Mouse (Mus musculus) CD4-positive, CD25-positive, alpha-beta regulatory T cell (primary cell): ENCODE results near the gene Olfr961. TPM values are rescaled to one million over a fixed set of nuclear protein-coding genes. Genes with fewer than 3 reads are reported as not detected.

Experiments
- polyA plus RNA-seq: library from polyadenylated mRNA; unstranded; fragments of 100-300 nt; shearing (Covaris generic); gene quantifications from one replicate; pipeline ENCODE4 v1.2.1, GENCODE M21; 2017

Gene Olfr961
- not detected for polyA plus RNA-seq

DNA sequence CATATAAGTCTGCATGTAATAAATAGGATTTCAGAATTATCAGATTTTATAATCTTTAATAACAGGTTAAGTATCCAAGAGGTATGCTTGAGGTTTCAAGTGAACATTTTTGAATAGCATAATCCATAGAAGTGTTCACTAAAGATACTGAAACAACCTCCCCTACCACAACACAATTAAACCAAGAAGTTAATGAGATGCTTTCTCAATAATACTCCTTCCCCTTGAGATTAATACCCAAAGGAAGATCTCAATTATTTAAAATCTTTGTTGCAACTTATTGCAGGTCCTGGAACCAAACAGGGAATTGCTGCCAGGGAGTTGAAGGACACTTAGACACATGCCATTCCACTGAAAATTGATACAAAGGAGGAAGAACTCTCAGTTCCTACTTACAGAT lies at the start of gene Olfr961:
Gene Olfr961 (plus strand): TSS at position 301 of the 400 bp plus-strand sequence.

DNA sequence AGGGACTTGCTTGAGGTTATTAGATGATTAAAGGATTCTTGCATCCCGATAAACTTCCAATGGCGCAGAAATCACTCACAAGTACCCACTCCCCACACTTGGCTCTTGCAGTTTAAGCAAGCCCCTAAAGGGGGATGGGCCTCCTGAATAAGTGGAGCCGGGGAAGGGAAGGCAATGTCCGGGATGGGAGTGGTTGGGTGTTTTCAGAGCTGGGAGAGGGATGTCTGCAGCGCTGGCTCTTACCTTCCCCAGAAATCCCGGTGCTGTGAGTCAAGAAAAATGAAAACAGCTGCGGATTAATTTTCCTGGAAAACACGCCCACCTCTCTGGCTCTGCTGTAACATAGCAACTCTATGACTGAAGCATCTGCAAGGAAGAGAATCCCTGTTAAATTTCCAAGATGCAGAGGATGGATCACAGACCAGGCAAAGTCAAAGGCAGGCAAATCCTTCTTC lies 40.9 kb upstream of the Olfr961 start, which contains the start of gene AW551984:
Gene AW551984 (minus strand): TSS at position 405 of the 455 bp plus-strand sequence.

DNA sequence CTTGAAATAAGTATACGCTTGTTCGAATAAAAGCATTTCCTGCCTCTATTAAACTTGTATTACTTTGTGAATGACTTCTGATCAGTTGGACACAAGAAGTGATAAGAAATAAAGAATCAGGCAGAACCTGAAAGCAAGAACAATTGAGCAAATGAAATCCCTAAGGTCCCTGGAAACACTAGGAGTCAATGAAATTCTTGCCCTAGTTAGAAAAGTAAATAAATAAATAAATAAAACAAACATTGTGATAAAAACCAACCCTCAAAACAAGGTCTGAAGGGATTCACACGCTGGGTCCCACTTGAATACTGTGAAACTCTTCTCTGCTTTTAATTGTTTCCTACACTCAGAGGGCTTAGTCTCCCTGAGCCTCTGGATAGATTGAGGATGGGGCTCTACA lies 34.5 kb upstream of the Olfr961 start, which contains the start of gene Olfr148:
Gene Olfr148 (plus strand): TSS at position 301 of the 400 bp plus-strand sequence.

DNA sequence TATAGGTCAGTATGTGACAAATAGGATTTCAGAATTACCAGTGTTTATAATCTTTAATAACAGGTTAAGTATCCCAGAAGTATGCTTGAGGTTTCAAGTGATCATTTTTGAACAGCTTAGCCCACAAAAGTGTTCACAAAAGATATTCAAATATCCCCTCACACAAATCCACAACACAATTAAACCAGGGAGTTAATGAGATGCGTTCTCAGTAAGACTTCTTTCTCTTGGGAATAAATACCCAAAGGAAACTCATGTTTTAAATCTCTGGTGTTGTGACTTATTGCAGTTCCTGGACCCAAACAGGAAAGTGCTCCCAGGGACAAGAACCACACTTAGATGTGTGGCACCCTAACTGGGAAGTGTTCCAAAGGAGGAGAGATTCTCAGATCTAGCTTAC lies 23.8 kb upstream of the Olfr961 start, which contains the start of gene Olfr960:
Gene Olfr960 (plus strand): TSS at position 301 of the 400 bp plus-strand sequence.

DNA sequence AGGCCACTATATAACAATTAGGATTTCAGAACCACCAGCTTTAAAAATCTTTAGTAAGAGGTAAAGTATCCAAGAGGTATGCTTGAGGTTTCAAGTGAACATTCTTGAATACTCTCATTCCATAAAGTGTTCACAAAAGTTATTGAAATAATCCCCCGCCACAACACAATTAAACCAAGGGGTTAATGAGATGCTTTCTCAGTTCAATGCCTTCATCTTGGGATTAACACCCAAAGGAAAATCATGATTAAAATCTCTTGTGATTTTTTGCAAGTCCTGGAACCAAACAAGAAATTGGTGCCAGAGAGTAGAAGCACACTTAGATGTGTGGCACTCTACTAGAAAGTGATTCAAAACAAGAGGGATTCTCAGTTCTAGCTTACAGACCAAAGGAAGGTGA lies 22.0 kb downstream of the Olfr961 start, which contains the start of gene Olfr963:
Gene Olfr963 (plus strand): TSS at position 301 of the 400 bp plus-strand sequence.

Other genes with a start within 250 kb of the Olfr961 start
- not detected for gene Olfr952, start 217.9 kb upstream of the Olfr961 start, polyA plus RNA-seq
- gene Olfr954, start 188.4 kb upstream of the Olfr961 start, polyA plus RNA-seq, result not detected
- gene Olfr955, start 173.1 kb upstream of the Olfr961 start, polyA plus RNA-seq, result not detected
- not detected for gene Olfr44, start 151.1 kb upstream of the Olfr961 start, polyA plus RNA-seq
- not detected for gene Olfr957, start 129.3 kb upstream of the Olfr961 start, polyA plus RNA-seq
- gene Olfr958, start 91.0 kb upstream of the Olfr961 start, polyA plus RNA-seq, result not detected
- not detected for gene Olfr959, start 69.5 kb upstream of the Olfr961 start, polyA plus RNA-seq
- gene AW551984, start 40.7 kb upstream of the Olfr961 start, polyA plus RNA-seq, result 0.11 TPM
- gene Olfr148, start 34.4 kb upstream of the Olfr961 start, polyA plus RNA-seq, result 0.08 TPM
- not detected for gene Olfr960, start 23.7 kb upstream of the Olfr961 start, polyA plus RNA-seq
- gene Olfr963, start 22.1 kb downstream of the Olfr961 start, polyA plus RNA-seq, result not detected
- not detected for gene Olfr149, start 62.0 kb downstream of the Olfr961 start, polyA plus RNA-seq
- gene Olfr965, start 66.3 kb downstream of the Olfr961 start, polyA plus RNA-seq, result not detected
- gene Olfr150, start 85.9 kb downstream of the Olfr961 start, polyA plus RNA-seq, result not detected
- gene Olfr967, start 101.2 kb downstream of the Olfr961 start, polyA plus RNA-seq, result not detected
- 0.06 TPM for gene Olfr968, start 138.2 kb downstream of the Olfr961 start, polyA plus RNA-seq
- not detected for gene Olfr969, start 145.9 kb downstream of the Olfr961 start, polyA plus RNA-seq
- gene Olfr970, start 163.8 kb downstream of the Olfr961 start, polyA plus RNA-seq, result not detected
- not detected for gene Olfr971, start 191.8 kb downstream of the Olfr961 start, polyA plus RNA-seq
- gene Olfr972, start 221.3 kb downstream of the Olfr961 start, polyA plus RNA-seq, result not detected